8 mouse cellular contexts compared by ENCODE assay signal in genomic region chr8:90657641-90658051, GRCm38 (mm10).
A peak's percentile ranks its signal among the peaks of the same experiment; 100 is the strongest.
DNase-seq lines count a peak whose midpoint lies in the region; ATAC-seq lines count a peak whose summit lies in the region.

No protein-coding gene starts in this region.

- H3K36me3 ChIP-seq in kidney, embryonic 14.5 days (ENCODE audit: control insufficient read depth, insufficient read depth, low read length): no peaks in the 10 kb centered on the region
- H3K36me3 ChIP-seq in neural tube, embryonic 14.5 days (ENCODE audit: control insufficient read depth, insufficient read depth, low read length): no peaks in the 10 kb centered on the region

- H3K27me3 ChIP-seq in kidney, embryonic 14.5 days (ENCODE audit: control insufficient read depth, insufficient read depth, low read length): no peaks in the 10 kb centered on the region
- H3K27me3 ChIP-seq in neural tube, embryonic 14.5 days (ENCODE audit: control insufficient read depth, insufficient read depth, low read length): no peaks in the 10 kb centered on the region

- intact Hi-C loops in heart, postnatal 36 days (cut with DNase I): loop anchor here (2.0 to 5.0 kb wide), 4 partner anchors 60 to 809 kb away; partner anchors contain the start of gene Tox3

- peak; percentile 13 for DNase-seq in kidney, adult 9 months
- DNase-seq in embryo, embryonic 10.5 days (ENCODE audit: low spot score): peak; percentile 82
- peak; percentile 4 to 6 for DNase-seq in heart, postnatal 36 days
- peak; percentile 38 to 82 for DNase-seq in left cerebral cortex, adult 9 months (ENCODE audit: low spot score in 2 of 2)
- DNase-seq in testis, postnatal 10 days (ENCODE audit: low spot score): no peak
- no peak for DNase-seq in adrenal gland, postnatal 4 days (ENCODE audit: low spot score in 2 of 2)

- H3K9ac ChIP-seq in kidney, embryonic 14.5 days (ENCODE audit: low read depth, low read length): no peak overlapping the region
- H3K9ac ChIP-seq in neural tube, embryonic 14.5 days (replicated peaks; ENCODE audit: low read depth, low read length): no peak overlapping the region

- peaks cover 5% of the 10 kb centered on the region; the same call in 1 of the 2 replicates for H3K9me3 ChIP-seq in kidney, embryonic 14.5 days (ENCODE audit: control insufficient read depth, low read length)
- H3K9me3 ChIP-seq in neural tube, embryonic 14.5 days (ENCODE audit: control insufficient read depth, low read length): no peaks in the 10 kb centered on the region; the same call in 1 of the 2 replicates

- no peaks in the 10 kb centered on the region for H3K4me1 ChIP-seq in kidney, embryonic 14.5 days (ENCODE audit: control insufficient read depth, insufficient read depth, low read length)
- peaks cover 9% of the 10 kb centered on the region for H3K4me1 ChIP-seq in neural tube, embryonic 14.5 days (ENCODE audit: control insufficient read depth, insufficient read depth, low read length)

- H3K4me2 ChIP-seq in kidney, embryonic 14.5 days (replicated peaks; ENCODE audit: low read depth, low read length): no peak overlapping the region
- H3K4me2 ChIP-seq in neural tube, embryonic 14.5 days (ENCODE audit: low read depth, low read length): no peak overlapping the region

- ATAC-seq in kidney, embryonic 14.5 days (ENCODE audit: low FRiP score, low TSS enrichment): no peak
- ATAC-seq in neural tube, embryonic 14.5 days (ENCODE audit: low read depth): peak; percentile 46; the same call in 1 of the 2 replicates

- 37% methylated on average over 7 of the region's 7 CpGs for WGBS in kidney, embryonic 14.5 days
- 15% methylated on average over 7 of the region's 7 CpGs for WGBS in neural tube, embryonic 14.5 days

- H3K4me3 ChIP-seq in kidney, embryonic 14.5 days (ENCODE audit: low read length): no peak overlapping the region
- H3K4me3 ChIP-seq in neural tube, embryonic 14.5 days (ENCODE audit: low read depth, low read length): no peak overlapping the region

- no peak overlapping the region for H3K27ac ChIP-seq in kidney, embryonic 14.5 days (ENCODE audit: low read depth, low read length)
- H3K27ac ChIP-seq in neural tube, embryonic 14.5 days (ENCODE audit: low read depth, low read length): peak overlapping the region; percentile 3; the same call in 1 of the 2 replicates

Comparison
In these comparisons a context has a peak if more than half of its experiments do, and no peak if none do; other contexts are left out.
1. DNase-seq: peak in kidney, adult 9 months (single experiment), embryo, embryonic 10.5 days (single experiment), heart, postnatal 36 days (2 of 2) and left cerebral cortex, adult 9 months (2 of 2); none in testis, postnatal 10 days (single experiment) and adrenal gland, postnatal 4 days (0 of 2).